Mouse (Mus musculus): Measurements from ENCODE around the gene Anks1.
"Not testable (repeated sequence)": the region's sequence is repeated elsewhere in the genome, so short reads cannot be mapped to it uniquely, and the experiment has no call there.

The Anks1 gene

DNA sequence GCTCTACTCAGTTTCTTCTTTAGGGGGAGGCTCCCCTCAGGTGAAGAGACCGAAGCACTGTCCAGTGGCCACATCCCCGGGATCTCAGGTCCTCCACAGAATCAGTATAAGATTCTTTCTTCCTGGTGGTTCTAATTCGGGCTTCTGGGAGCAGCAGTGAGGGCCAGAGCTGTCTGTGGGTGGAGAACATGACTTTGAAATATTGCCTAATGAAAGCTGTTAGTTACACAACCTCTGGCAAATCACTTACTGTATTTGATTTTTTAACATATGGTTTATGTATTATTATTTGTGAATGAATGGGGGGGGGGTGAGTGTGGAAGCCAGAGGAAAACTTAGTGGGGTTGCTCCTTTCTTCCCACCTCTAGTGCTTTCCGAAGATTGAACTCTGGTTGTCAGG, 22.7 kb downstream of the Anks1 start:
- no peak for DNase-seq (ENCODE audit: extremely low spot score)

DNA sequence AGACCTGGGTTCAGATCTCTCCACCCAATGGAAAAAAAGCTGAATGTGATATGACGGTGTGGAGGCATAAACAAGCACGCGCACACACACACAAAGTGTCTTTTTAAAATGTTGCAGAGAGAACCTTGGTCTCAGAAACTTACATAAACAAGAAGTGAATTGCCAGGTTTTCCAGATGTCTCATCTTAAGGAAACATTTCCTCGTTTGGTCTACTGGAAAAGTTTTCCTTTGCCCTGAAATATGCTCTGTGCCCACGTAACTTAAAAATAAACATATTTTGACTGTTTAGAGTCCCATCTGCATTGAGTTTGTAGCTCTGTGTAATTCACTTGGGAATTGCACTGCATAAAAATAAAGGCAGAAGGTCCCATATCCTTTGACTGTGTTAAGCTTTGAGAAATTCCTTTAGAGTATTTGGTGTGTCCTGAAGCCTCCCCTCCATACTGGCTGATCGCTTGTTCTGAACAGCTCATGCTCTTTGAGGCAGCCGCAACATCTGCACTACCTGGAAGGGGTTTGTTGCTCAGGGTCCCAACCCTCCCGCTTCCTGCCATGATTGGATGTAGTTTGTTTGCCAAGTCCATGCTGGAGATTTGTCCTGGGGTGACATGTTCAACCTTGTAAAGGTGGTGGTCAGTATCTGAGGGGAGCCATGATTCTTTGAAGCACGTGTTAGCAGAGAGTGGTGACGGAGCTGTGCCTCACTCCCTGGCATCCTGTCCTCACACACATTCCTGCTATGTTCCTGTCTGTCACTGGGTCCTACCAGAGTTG, 25.2 kb downstream of the Anks1 start:
- no peak for DNase-seq (ENCODE audit: extremely low spot score)

DNA sequence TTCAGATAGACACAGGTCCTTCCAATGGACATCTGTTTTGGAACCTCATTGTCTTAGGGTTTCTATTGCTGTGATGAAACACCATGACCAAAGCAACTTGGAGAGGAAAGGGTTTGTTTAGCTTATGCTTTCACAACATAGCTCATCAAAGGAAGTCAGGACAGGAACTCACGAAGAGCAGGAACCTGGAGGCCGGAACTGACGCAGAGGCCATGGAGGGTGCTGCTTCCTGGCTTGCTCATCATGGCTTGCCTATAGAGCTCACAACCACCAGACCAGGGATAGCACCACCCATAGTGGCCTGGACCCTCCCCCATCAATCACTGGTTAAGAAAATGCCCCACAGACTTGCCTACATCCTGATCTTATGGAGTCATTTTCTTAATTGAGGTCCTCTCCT, 26.0 kb downstream of the Anks1 start:
- no peak for DNase-seq (ENCODE audit: extremely low spot score)

DNA sequence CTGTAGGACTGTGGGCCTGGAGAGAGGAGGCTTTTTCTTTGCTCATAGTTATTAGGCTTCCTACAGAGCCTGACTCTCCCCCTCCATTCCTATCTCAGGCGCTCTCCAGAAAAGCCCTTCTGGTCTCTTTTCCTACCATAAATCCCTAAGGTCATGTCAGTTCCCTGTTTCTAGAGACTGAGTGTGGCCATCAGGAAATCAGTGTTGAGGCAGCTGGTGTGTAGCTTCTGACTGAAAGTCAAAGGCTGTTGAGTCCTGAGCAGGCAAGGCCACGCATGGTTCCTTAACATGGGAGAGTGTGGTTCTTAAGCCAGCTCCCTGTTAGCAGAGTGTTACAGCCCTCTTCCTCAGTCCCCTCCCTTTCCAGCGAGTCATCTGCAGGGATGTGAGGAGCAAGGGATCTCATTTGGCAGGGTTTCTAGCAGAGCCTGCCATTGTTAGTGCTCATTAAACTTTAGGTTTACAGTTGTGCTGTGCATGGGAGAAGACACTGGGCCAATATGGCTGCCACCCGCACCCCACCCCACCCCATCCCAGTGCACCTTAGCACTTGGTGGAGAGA, 28.0 kb downstream of the Anks1 start:
- DNase-seq (ENCODE audit: extremely low spot score), result no peak

DNA sequence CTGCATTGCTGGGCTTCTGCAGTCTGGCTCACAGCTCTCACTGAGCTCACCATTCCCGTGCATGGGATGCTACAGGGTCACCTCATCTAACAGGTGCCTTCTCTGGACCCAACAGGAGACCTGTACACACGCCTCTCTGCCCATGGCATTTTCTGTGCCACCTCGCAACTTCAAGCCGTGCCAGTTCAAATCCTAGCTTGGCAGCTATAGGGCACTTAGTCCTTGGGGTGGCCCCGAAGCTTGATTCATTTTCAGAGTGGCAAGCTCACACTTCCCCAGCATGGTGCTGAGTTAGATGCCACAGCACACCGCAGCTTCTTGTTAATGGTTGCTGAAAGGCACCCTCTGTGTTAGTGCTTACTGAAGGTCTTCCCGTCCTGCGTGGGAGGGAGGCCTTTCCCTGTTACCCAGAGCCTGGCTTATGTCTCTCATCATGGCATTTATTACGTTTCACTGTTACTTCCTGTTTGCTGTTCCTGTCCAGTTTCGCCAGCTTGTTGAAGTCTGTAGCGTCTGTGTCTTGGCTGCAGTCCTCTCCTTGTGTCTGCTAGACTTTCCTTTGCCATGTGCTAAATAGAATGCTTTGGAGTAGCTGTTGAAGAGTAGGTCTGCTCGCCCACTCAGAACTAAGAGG, 29.1 kb downstream of the Anks1 start:
- DNase-seq (ENCODE audit: extremely low spot score), result no peak

DNA sequence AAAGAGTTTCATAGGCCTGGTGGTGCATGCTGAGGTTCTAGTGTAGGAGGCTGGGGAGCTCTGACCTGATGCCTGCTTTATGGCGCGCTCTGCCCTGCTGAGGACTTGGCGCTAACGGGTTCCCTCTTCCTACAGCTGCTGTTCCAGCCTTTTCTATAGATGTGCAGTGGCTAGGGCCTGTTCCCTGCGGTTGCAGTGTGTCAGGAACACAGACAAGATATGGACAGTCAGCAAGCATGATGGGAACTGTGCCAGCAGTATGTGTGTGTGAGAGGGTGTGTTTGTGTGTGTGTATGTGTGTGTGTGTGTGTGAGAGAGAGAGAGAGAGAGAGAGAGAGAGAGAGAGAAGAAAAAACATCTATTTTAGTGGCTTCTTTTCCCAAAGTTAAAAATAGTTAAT, 29.9 kb downstream of the Anks1 start:
- no peak for DNase-seq (ENCODE audit: extremely low spot score)

DNA sequence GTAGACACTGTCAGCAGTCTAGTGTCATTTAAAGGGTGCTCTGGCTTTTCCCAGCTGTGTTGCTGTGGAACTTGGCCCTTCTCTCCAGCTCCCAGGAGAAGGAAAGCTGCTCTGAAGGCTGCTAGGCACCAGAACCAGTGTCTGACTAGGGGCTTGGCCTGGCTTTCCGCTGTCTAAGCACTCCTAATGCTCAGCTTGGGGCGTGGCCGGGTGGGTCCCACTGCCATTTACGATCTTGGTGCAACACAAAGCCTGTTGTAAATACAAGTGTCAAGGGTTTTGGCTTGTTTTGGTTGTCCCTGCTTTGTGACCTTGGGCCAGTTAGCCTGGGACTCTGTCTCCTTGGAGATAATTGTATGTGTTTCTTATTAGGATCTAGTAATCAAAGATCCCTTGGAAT, 31.2 kb downstream of the Anks1 start:
- no peak for DNase-seq (ENCODE audit: extremely low spot score)

DNA sequence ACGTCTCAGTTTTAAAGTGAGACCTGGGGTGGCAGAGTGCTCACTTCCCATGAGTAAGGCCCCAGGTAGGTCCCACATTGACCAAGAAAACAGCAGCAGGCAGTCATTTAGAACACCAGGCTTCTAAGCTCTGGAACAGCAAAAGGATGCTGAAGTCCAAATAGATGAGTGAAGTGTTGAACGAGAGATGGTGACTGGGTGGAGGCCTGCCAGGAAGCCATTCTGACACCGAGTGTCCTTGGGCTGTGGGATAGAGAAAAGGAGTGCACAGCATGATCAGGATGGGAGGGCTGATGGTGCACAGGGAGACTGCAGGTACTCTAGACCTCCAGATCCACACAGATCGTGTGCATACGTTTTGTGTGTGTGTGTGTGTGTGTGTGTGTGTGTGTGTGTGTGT, 32.1 kb downstream of the Anks1 start:
- DNase-seq (ENCODE audit: extremely low spot score), result no peak

DNA sequence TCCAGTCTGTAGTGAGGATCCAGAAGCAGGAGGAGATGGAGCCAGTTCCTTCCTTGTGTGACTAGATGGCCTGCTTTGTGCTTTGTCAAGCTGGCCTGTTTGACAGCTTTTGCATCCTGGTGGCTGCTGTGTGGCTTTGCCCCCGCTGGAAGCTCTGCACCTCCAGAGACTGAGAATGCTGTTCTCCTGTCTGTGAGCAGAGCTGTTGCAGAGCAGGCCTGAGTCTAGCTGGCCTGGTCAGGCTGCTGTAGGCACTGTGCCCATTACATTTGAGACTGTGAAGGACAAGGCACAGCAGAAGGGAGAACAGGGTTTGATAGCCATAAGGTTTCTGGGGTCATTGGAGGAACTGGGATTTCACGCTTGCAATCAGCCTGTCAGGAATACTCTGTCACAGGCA, 32.6 kb downstream of the Anks1 start:
- DNase-seq (ENCODE audit: extremely low spot score), result no peak

DNA sequence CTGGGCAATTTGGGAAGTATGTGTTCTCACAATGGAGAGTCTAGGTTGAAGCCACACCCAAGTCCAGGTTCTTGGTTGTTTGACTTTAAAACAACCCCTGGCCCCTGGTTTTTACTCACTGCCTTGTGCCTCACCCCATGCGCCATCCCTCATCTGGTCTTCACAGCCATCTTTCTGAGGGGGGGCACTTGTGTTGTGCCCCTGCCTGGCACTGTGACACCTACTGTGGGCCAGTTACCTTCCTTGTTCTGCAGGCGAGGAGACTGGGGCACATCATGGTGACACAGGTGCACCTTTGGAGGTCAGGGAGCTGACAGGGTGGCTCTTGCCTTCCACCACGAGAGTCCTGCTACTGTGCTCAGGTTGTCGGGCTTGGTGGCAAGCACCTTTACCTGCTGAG, 33.0 kb downstream of the Anks1 start:
- no peak for DNase-seq (ENCODE audit: extremely low spot score)

DNA sequence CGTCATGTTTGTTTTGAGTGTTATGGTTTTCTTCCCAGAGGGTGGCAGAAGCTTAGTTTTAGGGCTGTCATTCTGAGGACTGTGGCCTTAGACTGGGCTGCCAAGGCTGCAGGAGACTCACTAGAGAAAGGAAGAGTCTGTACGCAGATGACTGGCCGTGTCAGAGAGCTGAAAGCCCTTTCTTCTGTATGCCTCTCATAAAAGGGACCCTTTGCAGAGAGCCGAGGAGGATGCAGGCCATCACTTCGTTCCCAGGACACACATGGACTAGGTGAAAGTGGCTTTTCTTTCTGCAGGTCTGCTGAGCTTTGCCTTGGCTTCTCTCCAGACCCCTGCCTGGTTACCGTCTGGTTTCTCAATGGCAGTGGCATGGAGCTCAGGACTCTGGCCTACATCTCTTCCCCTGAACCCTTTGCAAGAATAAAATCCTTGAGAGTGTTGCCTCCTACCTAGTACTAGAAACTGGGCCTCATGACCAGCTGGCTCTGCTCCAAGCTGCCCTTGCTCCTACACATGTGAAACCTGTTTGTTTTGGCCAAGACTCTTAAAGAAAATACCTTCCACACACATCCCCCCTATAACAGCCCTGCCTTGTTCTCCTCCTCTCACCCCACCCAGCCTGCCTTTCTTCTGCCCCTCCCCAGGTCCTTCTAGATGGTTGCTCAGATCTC, 36.6 kb downstream of the Anks1 start:
- no peak for DNase-seq (ENCODE audit: extremely low spot score)

DNA sequence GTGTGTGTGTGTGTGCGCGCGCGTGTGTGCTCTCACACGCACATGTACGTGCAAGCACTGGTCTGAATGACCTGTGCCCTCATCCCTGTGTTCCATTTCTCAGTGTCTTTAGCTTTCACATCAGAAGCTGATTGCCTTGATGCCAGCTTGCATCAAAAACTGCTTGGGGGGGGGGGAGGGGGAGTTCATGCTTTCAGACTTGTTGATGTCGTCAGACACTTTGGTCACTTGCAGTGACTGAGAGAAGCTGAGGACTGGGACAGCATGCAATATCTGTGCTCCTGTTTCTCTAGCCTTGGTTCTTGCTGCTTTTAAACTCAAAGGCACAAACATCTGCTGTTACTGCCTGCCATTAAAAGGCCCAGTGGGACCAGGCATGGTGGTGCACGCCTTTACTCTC, 37.3 kb downstream of the Anks1 start:
- no peak for DNase-seq (ENCODE audit: extremely low spot score)

DNA sequence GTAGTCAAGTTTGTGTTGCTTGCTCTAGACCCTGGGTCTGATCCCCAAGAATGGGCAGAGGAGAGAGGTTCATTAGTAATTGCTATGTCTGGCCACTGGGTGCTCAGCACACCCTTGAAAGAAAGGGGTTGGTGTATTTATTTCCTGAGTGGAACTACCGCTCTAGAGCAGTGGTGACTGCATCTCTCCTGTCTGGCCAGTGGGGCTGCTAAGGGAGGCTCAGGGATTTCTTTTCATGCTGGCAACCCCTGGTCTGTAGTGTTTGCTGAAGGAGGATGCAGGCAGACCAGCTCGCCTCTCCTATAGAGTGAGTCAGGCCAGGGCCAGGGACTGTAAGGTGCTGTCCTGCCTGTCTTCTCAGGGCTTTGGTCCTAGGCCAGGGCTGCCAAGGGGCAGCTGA, 38.0 kb downstream of the Anks1 start:
- DNase-seq (ENCODE audit: extremely low spot score), result no peak

DNA sequence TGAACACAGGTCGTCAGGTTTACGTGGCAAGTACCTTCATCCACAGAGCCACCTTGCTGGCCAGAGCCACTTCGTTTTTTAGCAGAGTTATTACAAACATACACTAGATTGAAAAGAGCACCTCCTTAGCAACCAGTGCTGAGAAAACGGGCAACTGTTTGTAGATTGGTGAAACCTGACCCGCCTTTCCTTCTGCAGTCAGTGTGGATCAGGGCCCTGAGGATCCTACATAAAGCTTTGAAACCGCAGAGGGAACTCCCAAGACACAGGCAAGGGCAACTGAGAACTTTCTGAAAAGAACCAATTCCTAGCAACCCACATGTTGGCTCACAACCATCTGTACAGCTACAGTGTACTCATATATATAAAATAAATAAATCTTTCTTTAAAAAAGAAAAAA, 44.0 kb downstream of the Anks1 start:
- DNase-seq (ENCODE audit: extremely low spot score), result no peak

DNA sequence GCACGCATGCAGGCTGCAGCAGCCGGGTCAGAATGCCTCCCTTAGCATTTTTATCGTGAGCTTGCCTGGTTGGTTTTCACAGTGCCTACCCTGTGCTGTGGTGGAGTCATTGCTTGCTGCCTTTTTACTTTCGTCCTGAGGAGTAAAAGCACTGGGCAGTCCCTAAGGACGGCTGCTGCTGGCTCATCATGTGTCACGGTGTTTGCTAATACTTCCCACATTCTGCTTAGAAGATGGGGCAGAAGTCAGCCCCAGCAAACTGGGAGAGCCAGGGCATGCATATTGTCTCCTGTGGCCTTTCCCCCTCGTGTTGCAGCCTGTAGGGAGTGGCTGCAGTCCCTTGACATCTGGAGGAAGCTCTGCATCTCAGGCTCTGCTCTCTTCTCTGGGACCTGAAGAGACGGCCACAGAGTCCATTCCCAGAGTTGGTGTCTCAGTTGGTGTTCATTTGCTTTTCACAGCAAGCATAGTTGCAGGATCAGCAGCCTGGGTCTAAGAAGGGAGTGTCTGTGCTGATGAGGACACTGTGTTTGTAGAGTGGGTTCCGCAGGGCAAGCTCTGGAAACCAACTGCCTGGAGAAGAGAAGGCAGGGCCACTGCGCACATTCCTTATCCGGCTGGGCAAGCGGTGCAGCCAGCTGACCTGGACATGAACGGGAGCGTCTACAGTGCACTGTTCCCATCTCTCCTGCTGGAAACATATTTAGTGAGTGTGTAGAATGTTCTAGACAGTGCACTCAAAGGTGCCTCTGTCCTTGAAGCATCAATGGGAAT, 45.7 kb downstream of the Anks1 start:
- DNase-seq (ENCODE audit: extremely low spot score), result no peak

DNA sequence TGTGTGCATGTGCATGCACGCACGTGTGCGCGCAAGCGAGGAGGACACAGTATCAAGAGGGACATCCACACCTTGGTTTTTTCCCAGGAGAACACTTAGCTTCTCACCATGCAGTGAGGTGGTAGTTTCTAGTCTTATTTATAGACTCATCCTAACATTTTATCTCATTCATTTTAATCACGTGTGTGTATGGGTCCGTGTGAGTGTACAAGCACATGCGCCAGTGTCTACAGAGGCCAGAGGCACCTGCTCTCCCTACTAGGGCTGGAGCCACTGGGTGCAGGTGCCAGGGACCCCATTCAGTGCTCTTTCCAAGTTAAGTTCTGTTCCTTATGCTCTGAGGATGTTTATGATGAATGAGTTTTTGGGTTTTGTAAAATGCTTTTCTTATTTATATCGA, 48.5 kb downstream of the Anks1 start:
- DNase-seq (ENCODE audit: extremely low spot score), result no peak

DNA sequence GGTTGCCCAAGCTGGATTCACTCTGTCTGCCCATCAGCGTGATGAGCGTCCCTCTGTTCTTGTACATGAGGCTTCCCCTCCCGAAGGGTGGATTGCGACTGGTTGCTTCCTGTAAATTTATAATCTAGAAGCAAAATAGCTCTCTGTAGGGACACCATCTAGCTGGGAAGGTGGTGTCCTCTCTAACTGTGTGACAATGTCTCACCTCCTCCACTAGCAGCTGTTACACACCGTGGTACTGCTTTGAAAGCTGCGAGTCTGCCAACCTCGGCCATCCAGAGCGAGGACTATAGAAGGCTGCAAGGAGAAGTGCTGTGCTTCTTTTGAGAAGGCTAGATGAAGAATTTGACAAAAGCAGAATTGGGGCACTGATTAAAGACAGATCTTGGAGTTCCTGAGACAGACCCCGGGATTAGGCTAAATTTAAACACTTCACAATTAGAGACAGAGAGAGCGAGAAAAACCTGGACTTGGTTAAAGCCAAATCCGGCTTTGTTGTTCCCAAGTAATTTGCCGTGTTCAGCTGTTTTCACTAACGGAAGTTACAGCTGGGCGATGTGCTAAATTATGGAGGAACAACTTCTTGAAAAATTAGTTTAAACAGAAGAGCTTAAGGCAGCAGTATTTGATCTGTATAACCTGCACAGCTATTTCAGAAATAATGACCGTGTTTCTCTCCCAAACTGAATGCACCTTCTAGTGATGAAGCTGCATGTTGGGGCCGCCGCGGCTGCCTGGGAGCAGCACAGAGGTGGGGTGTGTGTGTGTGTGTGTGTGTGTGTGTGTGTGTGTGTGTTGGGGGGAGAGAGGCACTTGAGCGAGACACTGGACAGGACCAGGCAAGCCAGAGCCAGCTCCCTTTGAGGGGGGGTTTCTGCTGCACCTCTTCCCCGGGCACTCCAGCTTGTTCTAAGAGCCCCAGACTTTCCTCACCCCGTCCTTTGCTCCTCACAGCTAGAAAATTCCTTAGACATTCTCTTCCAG, 51.3 kb downstream of the Anks1 start:
- DNase-seq (ENCODE audit: extremely low spot score), result no peak

DNA sequence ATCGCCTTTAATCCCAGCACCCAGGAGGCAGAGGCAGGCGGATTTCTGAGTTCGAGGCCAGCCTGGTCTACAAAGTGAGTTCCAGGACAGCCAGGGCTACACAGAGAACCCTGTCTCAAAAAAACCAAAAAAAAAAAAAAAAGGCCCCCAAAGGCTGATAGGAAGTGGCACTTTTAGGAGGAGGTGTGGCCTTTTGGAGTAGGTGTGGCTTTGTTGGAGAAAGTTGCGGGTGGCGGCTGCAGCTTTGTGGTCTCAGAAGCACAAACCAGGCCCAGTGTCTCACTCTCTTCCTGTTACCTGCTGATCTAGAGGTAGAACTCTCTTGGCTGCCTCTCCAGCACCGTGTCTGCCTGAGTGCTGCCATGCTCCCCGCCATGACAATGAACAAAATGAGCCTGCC, 54.0 kb downstream of the Anks1 start:
- not testable (repeated sequence) for DNase-seq (ENCODE audit: extremely low spot score)

DNA sequence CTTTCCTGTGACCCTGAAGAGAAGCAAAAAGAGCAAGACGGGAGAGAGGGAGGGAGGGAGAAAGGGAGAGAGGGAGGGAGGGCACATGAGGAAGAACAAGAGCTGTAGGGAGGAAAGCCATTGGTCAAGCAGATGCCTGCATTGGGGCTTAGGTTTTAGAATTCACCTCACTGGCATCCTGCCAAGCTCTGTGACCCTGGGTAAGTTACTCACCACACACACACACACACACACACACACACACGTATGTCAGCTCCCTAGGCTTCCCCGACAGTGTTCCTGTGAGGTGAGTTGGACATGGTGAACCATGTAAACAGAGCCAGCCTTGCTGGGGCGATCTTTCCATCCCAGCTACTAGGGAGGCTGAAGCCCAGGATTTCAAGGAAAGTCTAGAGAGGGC, 55.5 kb downstream of the Anks1 start:
- no peak for DNase-seq (ENCODE audit: extremely low spot score)

DNA sequence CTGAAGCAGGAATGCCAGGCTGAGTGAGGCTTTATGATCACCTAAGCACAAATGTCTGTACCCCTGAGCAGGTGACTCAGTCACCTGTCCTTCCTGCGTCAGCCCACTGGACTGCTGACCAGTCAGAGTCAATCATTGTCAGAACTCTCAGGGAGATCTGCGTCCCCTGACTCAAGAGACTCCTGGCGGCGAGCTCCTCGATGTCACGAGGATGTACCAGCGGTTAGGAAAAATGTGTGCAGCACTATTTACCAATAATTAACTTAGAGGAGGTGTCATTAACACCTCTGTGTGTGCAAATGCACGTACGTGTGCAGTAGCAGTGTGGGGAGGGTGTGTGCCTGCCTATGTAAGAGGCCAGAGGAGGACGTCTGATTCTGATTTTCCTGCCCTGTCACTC, 56.2 kb downstream of the Anks1 start:
- no peak for DNase-seq (ENCODE audit: extremely low spot score)

DNA sequence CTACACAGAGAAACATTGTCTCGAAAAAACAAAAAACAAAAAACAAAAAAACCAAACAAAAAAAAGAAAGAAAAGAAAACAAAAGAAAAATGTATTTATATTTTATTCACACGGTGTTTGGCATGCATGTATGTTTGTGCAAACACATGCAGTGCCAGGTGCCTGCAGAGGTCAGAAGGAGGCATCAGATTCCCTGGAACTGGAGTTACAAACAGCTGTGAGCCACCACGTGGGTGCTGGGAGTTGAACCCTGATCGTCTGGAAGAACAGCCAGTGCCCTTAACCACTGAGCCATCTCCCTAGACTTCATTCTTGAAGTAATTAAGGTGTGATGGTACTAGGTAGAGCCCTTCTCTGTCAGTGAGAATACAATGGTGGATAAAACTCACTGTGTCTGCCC, 57.0 kb downstream of the Anks1 start:
- no peak for DNase-seq (ENCODE audit: extremely low spot score)
